Mouse (Mus musculus) cerebellum, adult (tissue): ENCODE data around the gene Gm11172.

ENCODE experiments used
- ATAC-seq: cut with Nextera tagmentation; 2 replicates; pipeline ENCODE4 v1.9.2; 2017; ENCODE audit warnings: mild to moderate bottlenecking, moderate library complexity, mixed read lengths; ENCODE audit not compliant: insufficient number of reproducible peaks, low FRiP score, low TSS enrichment

Gm11172 gene

DNA sequence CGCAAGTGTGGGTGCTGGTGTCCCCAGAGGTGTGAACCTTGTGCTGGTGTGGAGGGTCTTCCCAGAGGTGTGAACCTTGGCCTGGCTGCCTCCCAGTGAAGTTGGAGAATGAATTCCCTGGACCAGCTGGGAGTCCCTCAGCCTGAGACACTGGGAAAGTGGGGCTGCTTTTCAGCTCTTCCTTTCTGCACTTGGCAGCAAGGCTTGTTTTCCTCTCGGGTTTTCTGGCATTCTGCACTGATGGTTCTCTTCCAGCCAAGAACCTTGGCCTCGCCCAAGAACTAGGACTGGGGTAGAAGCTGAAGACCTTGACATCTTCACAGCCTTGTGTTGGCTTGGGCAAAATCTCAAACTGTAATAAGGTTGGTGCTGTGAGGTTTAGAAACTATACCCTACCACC, 48.7 kb downstream of the Gm11172 start:
- ATAC-seq, result no peak
